Comparison of ENCODE assay signal across 8 mouse cellular contexts in the genomic region with DNA sequence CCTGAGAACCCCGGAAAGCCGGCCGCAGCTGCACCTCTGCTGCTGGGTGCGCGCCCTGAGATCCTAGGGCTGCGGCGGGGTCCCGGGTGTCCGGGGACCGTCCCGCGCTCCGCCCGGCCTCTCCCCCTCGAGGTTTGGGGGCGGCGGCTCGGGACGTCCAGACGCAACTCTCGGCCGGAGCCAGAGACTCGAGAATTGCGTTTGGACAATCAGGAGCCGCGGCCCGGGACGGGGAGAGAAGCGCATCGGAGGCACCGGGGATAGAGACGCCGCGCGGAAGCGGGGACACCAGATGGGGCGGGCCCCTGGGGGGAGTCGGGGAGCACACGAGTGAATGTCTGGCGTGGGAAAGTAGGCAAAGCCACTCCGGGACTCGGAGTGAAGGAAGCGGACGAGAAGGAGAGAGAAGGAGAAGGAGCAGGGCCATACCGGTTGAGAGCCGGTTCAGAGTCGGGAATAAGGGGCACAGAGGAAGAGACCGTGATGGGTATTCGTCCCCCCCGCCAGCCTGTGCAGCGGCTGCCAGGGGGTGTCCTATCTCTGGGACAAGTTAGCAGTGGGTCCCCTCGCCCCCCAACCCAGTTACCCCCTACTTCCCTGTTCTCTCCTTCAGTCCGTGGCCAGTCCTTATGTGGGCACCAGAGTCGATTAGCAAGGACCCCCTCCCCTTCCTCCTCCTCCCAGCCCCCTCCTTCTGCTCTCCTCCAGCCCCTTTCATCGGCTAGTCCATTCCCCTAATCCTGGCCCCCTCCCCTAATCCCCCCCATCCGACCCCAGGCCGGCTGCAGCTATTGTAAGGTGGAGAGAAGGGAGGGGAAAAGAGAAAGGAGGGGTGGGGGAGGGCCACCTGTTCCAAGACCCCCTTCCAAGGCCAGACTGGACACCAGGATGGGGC. TPM values are rescaled to one million over a fixed set of nuclear protein-coding genes. Genes with fewer than 3 reads are reported as not detected.
A peak's percentile ranks its signal among the peaks of the same experiment; 100 is the strongest.
DNase-seq lines count a peak whose midpoint lies in the region; ATAC-seq lines count a peak whose summit lies in the region.

No protein-coding gene starts in this region.

- H3K4me1 ChIP-seq in hindbrain, embryonic 13.5 days (replicated peaks) = peaks cover 70% of the 10 kb centered on the region
- H3K4me1 ChIP-seq in midbrain, embryonic 10.5 days = peaks cover 71% of the 10 kb centered on the region

- peak overlapping the region; percentile 99 for H3K4me2 ChIP-seq in hindbrain, embryonic 13.5 days

- H3K27ac ChIP-seq in hindbrain, embryonic 13.5 days = peak overlapping the region; percentile 99
- peak overlapping the region; percentile 100 for H3K27ac ChIP-seq in midbrain, embryonic 10.5 days (replicated peaks)

- DNase-seq in cerebellum, adult 11-12 months = peak; percentile 56
- no peak for DNase-seq in cerebellum, postnatal 4 days (ENCODE audit: low spot score in 2 of 2)
- peak; percentile 42 for DNase-seq in 3T3-L1 (ENCODE audit: low read depth, low spot score)
- peak; percentile 52 for DNase-seq in cerebellum, adult 9-11 months
- DNase-seq in midbrain, embryonic 10.5 days (ENCODE audit: low spot score) = peak; percentile 94
- no peak for DNase-seq in urinary bladder, postnatal 10 days (ENCODE audit: low spot score)
- DNase-seq in layer of hippocampus, adult 18-20 months (ENCODE audit: low spot score in 2 of 2) = no peak

- no peaks in the 10 kb centered on the region for H3K9me3 ChIP-seq in hindbrain, embryonic 13.5 days
- peaks cover 33% of the 10 kb centered on the region for H3K9me3 ChIP-seq in midbrain, embryonic 10.5 days (replicated peaks)

- peak overlapping the region; percentile 99 for H3K9ac ChIP-seq in hindbrain, embryonic 13.5 days

- peak; percentile 12 for ATAC-seq in hindbrain, embryonic 13.5 days (ENCODE audit: low FRiP score)

- H3K27me3 ChIP-seq in hindbrain, embryonic 13.5 days = no peaks in the 10 kb centered on the region
- H3K27me3 ChIP-seq in midbrain, embryonic 10.5 days (ENCODE audit: low read depth, poor library complexity, severe bottlenecking) = no peaks in the 10 kb centered on the region

- peak overlapping the region; percentile 83 for H3K4me3 ChIP-seq in hindbrain, embryonic 13.5 days
- H3K4me3 ChIP-seq in midbrain, embryonic 10.5 days = peak overlapping the region; percentile 99

- under 1% methylated on average over 57 of the region's 57 CpGs for WGBS in hindbrain, embryonic 13.5 days
- WGBS in midbrain, embryonic 10.5 days = under 1% methylated on average over 57 of the region's 57 CpGs

- H3K36me3 ChIP-seq in hindbrain, embryonic 13.5 days = peaks cover 50% of the 10 kb centered on the region
- H3K36me3 ChIP-seq in midbrain, embryonic 10.5 days = peaks cover 63% of the 10 kb centered on the region

RNA-seq across cellular contexts. Expression of gene Ring1, which starts 0.6 kb away (rescaled TPM):
- polyA plus RNA-seq in hindbrain, embryonic 13.5 days (2015; fragmentation: Nextera tagmentation; extraction: Ambion mirVana) = 19.2 and 21.5 TPM in 2 replicates
- polyA plus RNA-seq in midbrain, embryonic 10.5 days (2016; fragmentation: Nextera tagmentation; extraction: Ambion mirVana) = 13.8 and 15.3 TPM in 2 replicates
- 10 to 100 TPM; 39.0 to 40.8 TPM for total RNA-seq in layer of hippocampus, adult 18-20 months (2021)

RNA-seq across cellular contexts. Expression of gene H2-Ke6, which starts 2.8 kb away (rescaled TPM):
- 62.9 and 65.0 TPM in 2 replicates for polyA plus RNA-seq in hindbrain, embryonic 13.5 days (2015; fragmentation: Nextera tagmentation; extraction: Ambion mirVana)
- polyA plus RNA-seq in midbrain, embryonic 10.5 days (2016; fragmentation: Nextera tagmentation; extraction: Ambion mirVana) = 120 and 128 TPM in 2 replicates
- total RNA-seq in layer of hippocampus, adult 18-20 months (2021) = 10 to 100 TPM; 59.7 to 63.9 TPM

RNA-seq across cellular contexts. Expression of gene Slc39a7, which starts 6.4 kb away (rescaled TPM):
- polyA plus RNA-seq in hindbrain, embryonic 13.5 days (2015; fragmentation: Nextera tagmentation; extraction: Ambion mirVana) = 164 and 172 TPM in 2 replicates
- polyA plus RNA-seq in midbrain, embryonic 10.5 days (2016; fragmentation: Nextera tagmentation; extraction: Ambion mirVana) = 221 and 227 TPM in 2 replicates
- total RNA-seq in layer of hippocampus, adult 18-20 months (2021) = 100 to 1,000 TPM in 1 of 2 experiments, 10 to 100 TPM in 1; 90.7 to 105 TPM

RNA-seq across cellular contexts. Expression of gene Rxrb, which starts 6.5 kb away (rescaled TPM):
- 56.8 and 59.2 TPM in 2 replicates for polyA plus RNA-seq in hindbrain, embryonic 13.5 days (2015; fragmentation: Nextera tagmentation; extraction: Ambion mirVana)
- polyA plus RNA-seq in midbrain, embryonic 10.5 days (2016; fragmentation: Nextera tagmentation; extraction: Ambion mirVana) = 54.0 and 56.9 TPM in 2 replicates
- 10 to 100 TPM; 77.1 to 85.8 TPM for total RNA-seq in layer of hippocampus, adult 18-20 months (2021)

RNA-seq across cellular contexts. Expression of gene Col11a2, which starts 14.1 kb away (rescaled TPM):
- polyA plus RNA-seq in hindbrain, embryonic 13.5 days (2015; fragmentation: Nextera tagmentation; extraction: Ambion mirVana) = 3.2 and 3.8 TPM in 2 replicates
- 0.92 and 1.1 TPM in 2 replicates for polyA plus RNA-seq in midbrain, embryonic 10.5 days (2016; fragmentation: Nextera tagmentation; extraction: Ambion mirVana)
- 10 to 100 TPM; 22.5 to 23.4 TPM for total RNA-seq in layer of hippocampus, adult 18-20 months (2021)

Comparison
In these comparisons a context has a peak if more than half of its experiments do, and no peak if none do; other contexts are left out.
1. DNase-seq: peak in cerebellum, adult 11-12 months (single experiment), 3T3-L1 (single experiment), cerebellum, adult 9-11 months (single experiment) and midbrain, embryonic 10.5 days (single experiment); none in cerebellum, postnatal 4 days (0 of 2), urinary bladder, postnatal 10 days (single experiment) and layer of hippocampus, adult 18-20 months (0 of 2).